Mouse (Mus musculus) bone marrow macrophage, adult 2 months (primary cell): ENCODE results near the gene Dut. TPM values are rescaled to one million over a fixed set of nuclear protein-coding genes. Genes with fewer than 3 reads are reported as not detected.

Experiments used
- H3K27ac ChIP-seq: 2 replicates; pipeline ENCODE4 v1.5.1; 2012; ENCODE audit warnings: low read depth, low read length; ENCODE audit not compliant: insufficient read depth
- H3K4me1 ChIP-seq: 2 replicates; pipeline ENCODE4 v1.6.1; 2012; ENCODE audit warnings: low read length; ENCODE audit not compliant: control insufficient read depth, insufficient read depth
- H3K4me3 ChIP-seq: 2 replicates; pipeline ENCODE4 v1.5.1; 2012; ENCODE audit warnings: mild to moderate bottlenecking, low read length, moderate library complexity; ENCODE audit not compliant: insufficient read depth
- CTCF ChIP-seq: IDR thresholded peaks from 2 replicates; pipeline ENCODE4 v1.5.1; 2012; ENCODE audit warnings: low read depth, mild to moderate bottlenecking, low read length, moderate library complexity
- POLR2A ChIP-seq: IDR thresholded peaks from 2 replicates; pipeline ENCODE4 v1.6.1; 2012; ENCODE audit warnings: mild to moderate bottlenecking, low read depth, low read length, borderline replicate concordance
- polyA plus RNA-seq: library from polyadenylated mRNA; stranded (reverse); fragments of >200 nt; gene quantifications from 2 replicates; pipeline ENCODE4 v1.2.4, GENCODE M21; 2012; ENCODE audit not compliant: missing spikeins, insufficient read depth, insufficient read length

Gene Dut
- polyA plus RNA-seq = 17.7 and 19.4 TPM in 2 replicates

- Histone ChIP-seq H3K27ac (peak within 1 kb of the TSS; percentile 51), H3K4me3 (peak within 1 kb of the TSS; percentile 95), H3K4me1 (peaks cover 16% of the 10 kb centered on the region; the same call in 1 of the 2 replicates)
- no peak for TF ChIP-seq CTCF
- TF ChIP-seq POLR2A = no peak
Observed at GRCm38 (mm10) chr2:125247108-125247961, at the start of gene Dut. Gene Dut, plus strand, starts transcription at chr2:125247190.

GRCm38 (mm10) chr2:125208894-125209596, 37.9 kb upstream of the Dut start:
- H3K27ac ChIP-seq = no peak overlapping the region
- TF ChIP-seq CTCF = no peak
- TF ChIP-seq POLR2A = no peak
- H3K4me1 ChIP-seq = no peaks in the 10 kb centered on the region
- no peak overlapping the region for H3K4me3 ChIP-seq

- no peaks in the 10 kb centered on the region for H3K4me1 ChIP-seq
- H3K4me3 ChIP-seq = no peak overlapping the region
- no peak overlapping the region for H3K27ac ChIP-seq
- no peak for TF ChIP-seq CTCF
- no peak for TF ChIP-seq POLR2A
Observed at GRCm38 (mm10) chr2:125211831-125212510, 35.0 kb upstream of the Dut start.

- 0 out of 2 replicates have a peak, but pooled peaks have one; percentile 22 for TF ChIP-seq CTCF
- no peak for TF ChIP-seq POLR2A
- H3K4me1 ChIP-seq = no peaks in the 10 kb centered on the region
- no peak overlapping the region for H3K27ac ChIP-seq
- H3K4me3 ChIP-seq = no peak overlapping the region
Observed at GRCm38 (mm10) chr2:125214592-125214991, 32.4 kb upstream of the Dut start.

GRCm38 (mm10) chr2:125217286-125217685, 29.7 kb upstream of the Dut start:
- H3K27ac ChIP-seq = no peak overlapping the region
- TF ChIP-seq CTCF (no peak), POLR2A (no peak)
- H3K4me1 ChIP-seq = no peaks in the 10 kb centered on the region
- H3K4me3 ChIP-seq = no peak overlapping the region

GRCm38 (mm10) chr2:125218566-125218965, 28.4 kb upstream of the Dut start:
- TF ChIP-seq CTCF (no peak), POLR2A (no peak)
- Histone ChIP-seq H3K4me1 (no peaks in the 10 kb centered on the region), H3K4me3 (no peak overlapping the region), H3K27ac (no peak overlapping the region)

GRCm38 (mm10) chr2:125219268-125219667, 27.7 kb upstream of the Dut start:
- Histone ChIP-seq H3K4me3 (no peak overlapping the region), H3K4me1 (no peaks in the 10 kb centered on the region), H3K27ac (no peak overlapping the region)
- TF ChIP-seq CTCF = no peak
- TF ChIP-seq POLR2A = no peak

- TF ChIP-seq CTCF (no peak), POLR2A (no peak)
- Histone ChIP-seq H3K4me1 (no peaks in the 10 kb centered on the region), H3K27ac (no peak overlapping the region), H3K4me3 (no peak overlapping the region)
Observed at GRCm38 (mm10) chr2:125221673-125222072, 25.3 kb upstream of the Dut start.

- no peaks in the 10 kb centered on the region for H3K4me1 ChIP-seq
- TF ChIP-seq POLR2A (no peak), CTCF (no peak)
- no peak overlapping the region for H3K27ac ChIP-seq
- H3K4me3 ChIP-seq = no peak overlapping the region
Observed at GRCm38 (mm10) chr2:125228472-125229409, 18.2 kb upstream of the Dut start.
